ENCODE assay signal across 22 mouse cellular contexts in the genomic region with DNA sequence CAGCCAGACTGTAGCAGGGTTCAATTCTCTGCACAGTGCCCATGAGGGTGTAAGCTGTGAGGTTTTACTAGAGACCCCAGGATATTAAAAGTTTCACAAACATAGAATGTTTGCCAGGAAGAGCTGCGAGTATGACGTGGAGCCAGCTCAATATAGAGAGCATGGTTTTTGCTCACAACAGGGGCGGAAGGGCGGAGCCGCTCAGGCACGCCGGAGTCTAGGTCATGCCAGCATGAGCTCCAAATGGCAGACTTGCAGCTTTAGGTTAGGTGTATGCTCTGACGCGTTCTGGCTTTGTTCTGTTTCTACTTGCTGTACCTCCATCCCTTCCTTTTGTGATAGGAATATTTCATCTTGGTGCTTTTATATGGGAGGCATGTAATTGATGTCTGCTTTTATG. TPM values are rescaled to one million over a fixed set of nuclear protein-coding genes. Genes with fewer than 3 reads are reported as not detected.
DNase-seq lines count a peak whose midpoint lies in the region; ATAC-seq and TF ChIP-seq lines count a peak whose summit lies in the region.
"Had no signal": no experiment of that assay in that cellular context is flagged by ENCODE, and none has a peak within 500 bp of the region (broad histone marks: within the 10 kb centered on the region; RNA-seq: fewer than 3 reads in every experiment).

No protein-coding gene starts in this region.

- peak; percentile 6 for DNase-seq in lung, postnatal 36 days
- DNase-seq in lung, postnatal 10 days: no peak
- peak; percentile 43 for DNase-seq in liver
- no peak for DNase-seq in liver, postnatal 0 days
- no peak for DNase-seq in layer of hippocampus, adult 2 months (ENCODE audit: low spot score in 2 of 2)
- no peak for DNase-seq in gastrocnemius, postnatal 4 days (ENCODE audit: low spot score in 2 of 2)
- no peak for DNase-seq in adrenal gland, postnatal 36 days
- DNase-seq: adrenal gland, postnatal 10 days; gastrocnemius, postnatal 36 days; heart, postnatal 14 days; right cerebral cortex, adult 18-20 months had no signal

- TF ChIP-seq CTCF in liver, postnatal 0 days (IDR thresholded peaks at IDR 0.05; ENCODE audit: low read depth): no peak
- TF ChIP-seq CTCF in layer of hippocampus, adult 2 months (conservative IDR thresholded peaks at IDR 0.05): no peak

- H3K4me3 ChIP-seq in liver, postnatal 0 days (ENCODE audit: low read depth, low read length): no peak overlapping the region
- H3K4me3 ChIP-seq in layer of hippocampus, adult 2 months: no peak overlapping the region
- H3K4me3 ChIP-seq: embryonic facial prominence, embryonic 12.5 days; forebrain, embryonic 15.5 days; heart, embryonic 12.5 days; hindbrain, embryonic 13.5 days; kidney, embryonic 15.5 days; limb, embryonic 15.5 days; midbrain, embryonic 12.5 days; neural tube, embryonic 12.5 days had no signal

- no peak for TF ChIP-seq EP300 in liver, postnatal 0 days (IDR thresholded peaks at IDR 0.05; ENCODE audit: low read depth)

- no peaks in the 10 kb centered on the region for H3K4me1 ChIP-seq in liver, postnatal 0 days (ENCODE audit: insufficient read depth)
- H3K4me1 ChIP-seq: heart, embryonic 12.5 days; kidney, embryonic 15.5 days; neural tube, embryonic 12.5 days had no signal

- no peak overlapping the region for H3K4me2 ChIP-seq in liver, postnatal 0 days (ENCODE audit: low read depth, low read length)
- H3K4me2 ChIP-seq: embryonic facial prominence, embryonic 12.5 days; forebrain, embryonic 15.5 days; heart, embryonic 12.5 days; hindbrain, embryonic 13.5 days; kidney, embryonic 15.5 days; limb, embryonic 15.5 days; midbrain, embryonic 12.5 days; neural tube, embryonic 12.5 days had no signal

- 63% methylated on average over 9 of the region's 9 CpGs for WGBS in liver, postnatal 0 days (ENCODE audit: insufficient replicate concordance)

- H3K9me3 ChIP-seq in liver, postnatal 0 days (ENCODE audit: low read length): no peaks in the 10 kb centered on the region
- H3K9me3 ChIP-seq: embryonic facial prominence, embryonic 12.5 days; forebrain, embryonic 15.5 days; heart, embryonic 12.5 days; hindbrain, embryonic 13.5 days; kidney, embryonic 15.5 days; limb, embryonic 15.5 days; midbrain, embryonic 12.5 days; neural tube, embryonic 12.5 days had no signal

- peak; percentile 45 for ATAC-seq in CD4-positive, CD25-positive, alpha-beta regulatory T cell, adult 4 months
- ATAC-seq in liver, postnatal 0 days: peak; percentile 54; the same call in 1 of the 2 replicates
- ATAC-seq: activated CD4-positive, CD25-positive, alpha-beta regulatory T cell, adult 4 months; forebrain, embryonic 15.5 days; Patski had no signal

- H3K27ac ChIP-seq in liver, postnatal 0 days (ENCODE audit: low read depth): no peak overlapping the region
- H3K27ac ChIP-seq in layer of hippocampus, adult 2 months: no peak overlapping the region
- H3K27ac ChIP-seq: embryonic facial prominence, embryonic 12.5 days; forebrain, embryonic 15.5 days; hindbrain, embryonic 13.5 days; kidney, embryonic 15.5 days; limb, embryonic 15.5 days; midbrain, embryonic 12.5 days; neural tube, embryonic 12.5 days had no signal

- no peak overlapping the region for H3K9ac ChIP-seq in liver, postnatal 0 days (replicated peaks)
- H3K9ac ChIP-seq: embryonic facial prominence, embryonic 12.5 days; forebrain, embryonic 15.5 days; heart, embryonic 12.5 days; hindbrain, embryonic 13.5 days; kidney, embryonic 15.5 days; limb, embryonic 15.5 days; midbrain, embryonic 12.5 days; neural tube, embryonic 12.5 days had no signal

- no peaks in the 10 kb centered on the region for H3K27me3 ChIP-seq in liver, postnatal 0 days (ENCODE audit: insufficient read depth, low read length)
- H3K27me3 ChIP-seq: embryonic facial prominence, embryonic 12.5 days; forebrain, embryonic 15.5 days; heart, embryonic 12.5 days; hindbrain, embryonic 13.5 days; kidney, embryonic 15.5 days; limb, embryonic 15.5 days; neural tube, embryonic 12.5 days had no signal

- no peaks in the 10 kb centered on the region for H3K36me3 ChIP-seq in liver, postnatal 0 days (replicated peaks; ENCODE audit: insufficient read depth, low read length)
- H3K36me3 ChIP-seq: embryonic facial prominence, embryonic 12.5 days; forebrain, embryonic 15.5 days; heart, embryonic 12.5 days; hindbrain, embryonic 13.5 days; kidney, embryonic 15.5 days; limb, embryonic 15.5 days; midbrain, embryonic 12.5 days; neural tube, embryonic 12.5 days had no signal

RNA-seq across cellular contexts. Expression of gene Atp8a1, which starts 19.0 kb away (rescaled TPM):
- 10 to 100 TPM; 10.6 to 12.2 TPM for polyA plus RNA-seq in CD4-positive, CD25-positive, alpha-beta regulatory T cell, adult 4 months (2017; shearing (Covaris generic))
- 17.1 and 18.5 TPM in 2 replicates for polyA plus RNA-seq in liver, postnatal 0 days (2015; fragmentation: Nextera tagmentation; extraction: Ambion mirVana)
- 100 to 1,000 TPM; 175 to 184 TPM for total RNA-seq in layer of hippocampus, adult 2 months (2021)
- 10 to 100 TPM; 11.7 to 12.8 TPM for total RNA-seq in gastrocnemius, postnatal 4 days (2021)
- total RNA-seq in adrenal gland, postnatal 36 days (2021): 10 to 100 TPM; 15.8 to 25.7 TPM

Comparison
In these comparisons a context has a peak if more than half of its experiments do, and no peak if none do; other contexts are left out.
1. DNase-seq: peak in lung, postnatal 36 days (single experiment) and liver (single experiment); none in lung, postnatal 10 days (single experiment), liver, postnatal 0 days (single experiment), layer of hippocampus, adult 2 months (0 of 2), gastrocnemius, postnatal 4 days (0 of 2) and adrenal gland, postnatal 36 days (0 of 2).
2. RNA of gene Atp8a1, which starts 19.0 kb away (total RNA-seq): 175 to 184 TPM in layer of hippocampus, adult 2 months; 15.8 to 25.7 TPM in adrenal gland, postnatal 36 days and 11.7 to 12.8 TPM in gastrocnemius, postnatal 4 days; every median in the first group is over 4 times any median in the second.